Mouse (Mus musculus) T-helper 1 cell (primary cell): ENCODE measurements around the gene Hnrnph3.

Experiments
- in situ Hi-C: fragments of 300-600 bp; cut with MboI, MseI; formaldehyde crosslinking; loops from one replicate; pipeline ENCODE4 v1.15.1; 2025; ENCODE audit warnings: high pct_unique_total_duplicates

Hnrnph3 gene

GRCm38 (mm10) chr10:63032956-63033355 is 8.9 kb upstream of the Hnrnph3 start:
- in situ Hi-C loops = no loop called here

GRCm38 (mm10) chr10:63032267-63032666 is 8.2 kb upstream of the Hnrnph3 start:
- in situ Hi-C loops = no loop called here

DNA sequence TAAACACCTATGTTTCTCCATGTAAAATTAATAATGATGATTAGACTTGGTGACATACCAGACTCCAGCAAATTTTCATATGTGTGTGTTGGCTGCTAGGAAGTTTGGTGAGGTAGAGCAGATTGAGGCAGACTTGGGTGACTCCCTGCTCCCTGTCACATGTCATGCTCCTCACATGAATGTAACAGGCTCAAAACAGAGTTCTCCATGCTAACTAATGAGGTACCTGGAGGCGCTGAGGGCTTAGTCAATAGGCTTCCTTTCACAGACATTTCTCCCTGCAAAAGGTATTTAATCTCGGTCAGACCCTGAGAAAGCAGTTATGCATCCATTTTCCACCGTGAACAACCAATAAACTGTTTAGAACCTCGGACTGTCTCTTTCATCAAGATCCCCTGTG is 4.4 kb upstream of the Hnrnph3 start:
- in situ Hi-C loops = no loop called here

DNA sequence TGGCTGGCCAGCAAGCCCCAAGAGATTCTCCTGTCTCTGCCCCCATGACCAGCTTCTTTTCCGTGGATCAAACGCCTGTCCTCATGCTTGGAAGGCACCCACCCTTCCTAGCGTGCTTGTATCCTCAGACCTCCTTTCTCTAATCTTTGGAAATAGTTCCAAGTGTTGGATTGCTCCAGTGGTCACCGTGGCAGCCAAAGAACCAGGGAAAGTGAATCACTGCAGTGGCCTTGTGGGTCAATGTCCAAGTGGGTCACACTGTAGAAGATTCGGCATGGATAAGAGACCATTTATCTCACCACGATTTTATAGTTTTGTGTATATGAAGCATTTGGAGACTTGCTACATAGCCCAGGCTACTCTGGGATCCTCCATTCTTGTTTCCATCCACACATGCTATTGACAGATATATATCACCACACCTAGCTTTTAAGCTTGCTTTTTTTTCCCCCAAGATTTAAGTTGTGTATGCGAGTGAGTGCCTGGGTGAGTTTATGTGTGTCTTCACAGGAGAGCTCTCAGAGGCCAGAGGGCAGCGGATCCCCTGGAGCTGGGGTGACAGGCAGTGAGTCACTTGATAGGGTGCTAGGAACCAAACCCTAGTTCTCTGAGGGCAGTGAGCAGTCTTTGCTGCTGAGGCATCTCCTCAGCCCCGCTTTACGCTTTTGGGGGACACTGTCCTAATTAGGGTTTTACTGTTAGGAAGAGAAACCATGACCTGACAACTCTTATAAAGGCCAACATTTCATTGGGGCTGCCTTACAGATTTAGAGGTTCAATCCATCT is 3.6 kb upstream of the Hnrnph3 start:
- in situ Hi-C loops = no loop called here

DNA sequence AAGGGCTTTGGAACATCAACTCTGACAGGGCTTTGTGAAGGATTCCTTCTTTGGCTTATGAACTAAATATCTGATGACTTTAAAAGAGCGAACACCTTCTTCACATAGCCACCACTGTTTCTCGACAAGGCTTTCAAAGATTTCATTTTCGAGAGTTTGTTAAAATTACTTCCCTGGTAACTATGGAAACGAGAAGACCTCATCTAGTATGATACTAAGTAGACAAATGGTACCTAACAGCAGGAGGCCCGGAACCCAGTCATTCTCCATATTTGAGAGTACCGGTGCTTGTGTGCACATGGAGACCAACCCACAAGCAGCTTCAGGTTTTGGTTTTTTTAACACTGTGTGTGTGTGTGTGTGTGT is 2.8 kb upstream of the Hnrnph3 start:
- in situ Hi-C loops = no loop called here

GRCm38 (mm10) chr10:63026156-63026794 is 2.3 kb upstream of the Hnrnph3 start:
- in situ Hi-C loops = no loop called here

- in situ Hi-C loops = no loop called here
Measured at GRCm38 (mm10) chr10:63025491-63026011, 1.5 kb upstream of the Hnrnph3 start.

DNA sequence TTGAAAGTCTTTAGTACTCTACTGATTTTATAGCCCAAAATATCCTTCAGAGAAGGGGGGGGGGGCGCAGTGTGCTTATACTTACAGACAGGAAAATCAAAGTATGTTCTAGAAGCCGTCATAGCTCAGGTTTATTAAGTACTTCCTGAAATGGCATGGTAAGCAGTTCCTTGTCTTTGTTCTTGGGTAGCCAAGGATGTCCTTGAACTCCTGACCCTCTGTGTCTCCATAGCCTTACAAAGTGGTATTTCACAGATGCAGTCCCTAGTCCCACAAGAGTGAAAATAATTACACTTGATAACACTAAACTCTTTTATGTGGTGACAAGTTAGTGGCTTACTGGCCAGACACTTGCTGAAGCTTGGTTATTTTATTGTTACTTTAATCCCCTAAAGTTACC is 999 bp upstream of the Hnrnph3 start:
- in situ Hi-C loops = no loop called here

DNA sequence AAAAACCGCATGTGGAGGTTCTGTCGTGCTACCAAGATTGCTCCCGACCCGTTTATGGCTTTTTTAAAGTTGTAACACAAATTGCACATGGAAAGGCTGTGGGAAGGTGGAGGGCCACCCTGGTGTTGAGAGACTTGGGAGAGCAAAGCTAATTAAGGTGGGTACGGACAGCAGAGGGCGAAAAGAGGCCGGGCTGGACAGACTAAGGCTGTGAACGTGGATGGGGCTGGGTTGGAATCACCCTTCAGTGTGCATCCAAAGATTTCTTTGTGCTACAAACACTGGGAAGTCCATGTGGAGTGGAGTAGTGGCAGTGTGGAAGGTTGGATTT is 528 bp upstream of the Hnrnph3 start:
- in situ Hi-C loops = no loop called here

GRCm38 (mm10) chr10:63023121-63023748 is 782 bp downstream of the Hnrnph3 start:
- in situ Hi-C loops = no loop called here

DNA sequence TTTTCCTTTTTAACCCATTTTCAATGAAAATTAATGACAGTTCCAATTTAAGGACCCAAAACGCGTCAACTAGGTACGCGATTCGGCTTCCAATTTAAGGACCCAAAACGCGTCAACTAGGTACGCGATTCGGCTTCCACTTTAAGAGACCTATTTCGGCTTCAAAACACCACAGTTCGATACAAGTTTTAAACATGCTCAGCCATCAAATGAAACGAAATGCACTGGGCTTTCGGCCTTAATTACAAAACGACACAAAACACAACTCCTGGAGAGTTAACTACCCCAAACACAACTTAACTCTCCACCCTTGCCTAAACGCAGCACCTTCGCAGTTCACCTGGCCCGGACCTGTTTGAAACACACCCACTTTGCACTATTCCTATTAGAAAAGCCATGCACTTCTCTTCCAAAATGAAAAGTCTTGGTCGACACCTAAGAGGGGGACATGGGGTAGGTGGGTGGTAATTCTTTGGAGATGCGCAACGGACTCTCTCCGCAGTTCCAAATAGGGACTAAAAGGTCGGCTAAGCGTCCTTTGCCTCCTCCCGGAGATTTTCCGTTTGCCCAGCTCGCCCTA is 1.4 kb downstream of the Hnrnph3 start:
- in situ Hi-C loops = no loop called here

GRCm38 (mm10) chr10:63021702-63022101 is 2.3 kb downstream of the Hnrnph3 start:
- in situ Hi-C loops = no loop called here

GRCm38 (mm10) chr10:63019304-63019703 is 4.7 kb downstream of the Hnrnph3 start:
- in situ Hi-C loops = no loop called here

DNA sequence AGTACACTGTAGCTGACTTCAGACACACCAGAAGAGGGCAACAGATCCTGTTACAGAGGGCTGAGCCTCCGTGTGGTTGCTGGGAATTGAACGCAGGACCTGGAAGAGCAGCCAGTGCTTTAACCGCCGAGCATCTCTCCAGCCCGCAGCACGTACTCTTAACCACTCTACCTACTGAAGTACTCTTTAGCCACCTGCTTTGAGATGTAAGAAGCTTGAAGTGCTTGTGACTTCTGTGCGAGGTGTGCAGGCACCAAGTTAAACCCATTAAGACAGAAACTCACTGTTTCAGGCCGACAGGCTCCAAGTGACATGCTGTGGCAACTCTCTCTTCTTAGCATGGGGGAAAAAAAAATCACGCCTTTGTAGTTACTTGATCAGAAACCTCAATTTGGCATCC is 9.8 kb downstream of the Hnrnph3 start:
- in situ Hi-C loops = no loop called here

GRCm38 (mm10) chr10:63013476-63013875 is 10.5 kb downstream of the Hnrnph3 start:
- in situ Hi-C loops = no loop called here

DNA sequence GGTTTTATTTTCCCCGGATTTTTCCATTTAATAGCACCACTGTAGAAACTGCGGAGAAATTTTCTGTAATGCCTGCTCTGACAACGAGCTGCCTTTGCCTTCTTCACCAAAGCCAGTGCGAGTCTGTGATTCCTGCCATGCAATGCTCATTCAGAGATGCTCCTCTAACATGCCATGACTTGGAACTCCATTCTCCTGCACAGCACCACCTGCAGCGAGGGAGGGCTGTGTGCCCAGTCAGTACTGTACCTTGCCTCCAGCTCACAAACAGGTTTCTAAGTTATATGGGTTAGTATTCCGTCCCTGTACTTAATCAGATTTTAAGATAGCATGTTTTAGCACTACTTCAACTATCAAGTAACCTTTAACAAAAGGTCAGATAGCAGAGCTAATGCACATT is 12.5 kb downstream of the Hnrnph3 start:
- in situ Hi-C loops = no loop called here

DNA sequence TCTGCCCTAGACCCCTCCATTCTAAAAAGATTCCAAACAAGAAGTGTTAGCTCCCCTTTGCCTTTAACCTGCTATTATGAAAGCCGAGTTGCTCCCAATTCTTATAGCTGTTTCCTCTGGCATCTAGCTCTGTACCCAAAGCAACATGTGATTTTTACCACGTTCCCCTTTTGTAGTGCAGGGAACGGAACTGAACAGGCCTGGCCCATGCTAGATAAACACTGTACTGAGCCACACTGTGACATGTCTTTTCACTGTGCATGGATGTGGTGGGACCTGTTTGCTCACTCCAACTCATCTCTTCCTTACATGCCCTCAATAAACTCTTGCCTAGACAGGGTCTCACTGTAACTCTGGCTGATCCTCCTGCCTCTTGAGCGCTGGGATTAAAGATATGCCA is 13.7 kb downstream of the Hnrnph3 start:
- in situ Hi-C loops = no loop called here

DNA sequence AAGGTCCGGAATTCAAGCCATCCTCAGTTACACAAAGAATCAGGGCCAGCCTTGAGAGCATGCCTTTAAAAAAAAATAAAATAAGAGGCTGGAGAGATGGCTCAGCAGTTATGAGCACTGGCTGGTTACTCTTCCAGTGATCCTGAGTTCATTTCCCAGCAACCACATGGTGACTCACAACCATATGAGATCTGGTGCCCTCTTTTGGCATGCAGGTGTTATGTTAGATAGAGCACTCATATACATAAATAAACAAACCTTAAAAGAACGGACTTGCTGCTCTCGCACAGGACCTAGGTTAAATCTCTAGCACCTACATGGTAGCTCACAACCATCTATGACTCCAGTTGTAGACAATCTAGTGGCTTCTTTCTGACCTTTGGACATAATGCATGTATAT is 15.8 kb downstream of the Hnrnph3 start:
- in situ Hi-C loops = loop anchor here (10.0 kb wide), 2 partner anchors 253 to 297 kb away; no protein-coding TSS in a partner anchor

- in situ Hi-C loops = loop anchor here (10.0 kb wide), 2 partner anchors 250 to 300 kb away; no protein-coding TSS in a partner anchor
Measured at GRCm38 (mm10) chr10:63004556-63004955, 19.5 kb downstream of the Hnrnph3 start.

GRCm38 (mm10) chr10:63003252-63003651 is 20.8 kb downstream of the Hnrnph3 start:
- in situ Hi-C loops = loop anchor here (10.0 kb wide), 2 partner anchors 248 to 302 kb away; no protein-coding TSS in a partner anchor

DNA sequence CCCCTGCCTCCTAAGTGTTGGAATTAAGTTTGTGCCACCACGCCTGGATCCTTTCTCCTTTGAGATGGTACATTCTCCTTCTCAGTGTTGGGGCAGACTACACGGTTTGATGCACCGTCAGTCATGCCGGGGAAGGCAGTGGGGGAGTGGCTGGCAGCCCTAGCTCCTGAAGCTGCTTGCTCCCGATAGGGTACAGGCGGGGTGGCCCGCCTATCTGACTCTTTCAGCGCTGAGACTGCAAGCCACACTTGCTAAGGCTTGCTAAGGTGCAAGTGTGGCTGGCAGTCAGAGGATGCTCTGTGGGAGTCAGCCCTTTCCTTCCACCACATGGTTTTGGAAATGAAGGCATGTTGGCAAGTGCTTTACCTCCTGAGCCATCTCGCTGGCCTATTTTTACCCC is 23.4 kb downstream of the Hnrnph3 start:
- in situ Hi-C loops = loop anchor here (10.0 kb wide), 2 partner anchors 246 to 304 kb away; no protein-coding TSS in a partner anchor

DNA sequence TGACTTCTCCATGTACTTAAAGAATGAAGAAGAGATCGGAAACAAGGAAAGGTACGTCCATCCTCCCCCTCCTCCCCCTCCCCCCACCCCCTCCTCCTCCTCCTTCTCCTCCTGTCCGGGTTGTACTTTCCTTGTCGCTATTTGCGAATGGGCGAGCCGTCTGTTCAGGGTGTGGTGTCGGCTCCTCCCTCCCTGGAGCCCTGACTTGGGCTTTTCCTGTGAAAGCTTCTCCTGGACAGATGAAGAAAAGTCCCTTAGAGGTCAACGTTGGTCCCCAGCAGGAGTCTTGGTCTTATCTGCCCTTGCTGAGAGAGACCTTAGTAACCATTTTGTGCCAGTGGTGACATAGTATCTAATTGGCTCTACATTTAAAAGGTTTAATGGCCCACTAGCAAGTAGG is 30.0 kb downstream of the Hnrnph3 start:
- in situ Hi-C loops = no loop called here
